Mouse (Mus musculus): ENCODE results near the gene Stac3. TPM values are rescaled to one million over a fixed set of nuclear protein-coding genes. Genes with fewer than 3 reads are reported as not detected.

The Stac3 gene
- total RNA-seq, 1 experiment from 2014 or later = 4.9 TPM

Other genes starting within 250 kb of the Stac3 start
- gene Kif5a, start 238.3 kb upstream of the Stac3 start, total RNA-seq (2021) = 8.6 and 13.1 TPM in 2 replicates
- 159 and 197 TPM in 2 replicates for gene Dctn2, start 235.3 kb upstream of the Stac3 start, total RNA-seq (2021)
- gene Mbd6, start 212.7 kb upstream of the Stac3 start, total RNA-seq (2021) = 73.2 and 73.3 TPM in 2 replicates
- gene Mars, start 189.9 kb upstream of the Stac3 start, total RNA-seq (2021) = 110 and 135 TPM in 2 replicates
- 1.1 and 1.6 TPM in 2 replicates for gene Arhgap9, start 179.7 kb upstream of the Stac3 start, total RNA-seq (2021)
- gene Gli1, start 159.7 kb upstream of the Stac3 start, total RNA-seq (2021) = 2.6 and 4.8 TPM in 2 replicates
- not detected in 2 replicates for gene Inhbe, start 147.3 kb upstream of the Stac3 start, total RNA-seq (2021)
- gene Inhbc, start 131.3 kb upstream of the Stac3 start, total RNA-seq (2021) = 0.67 TPM in 1 of 2 replicates, not detected in the other
- gene R3hdm2, start 121.4 kb upstream of the Stac3 start, total RNA-seq (2021) = 122 and 149 TPM in 2 replicates
- gene Ndufa4l2, start 13.3 kb downstream of the Stac3 start, total RNA-seq (2021) = 43.2 and 50.0 TPM in 2 replicates
- 56.3 and 61.1 TPM in 2 replicates for gene Shmt2, start 20.8 kb downstream of the Stac3 start, total RNA-seq (2021)
- 8.3 and 10.0 TPM in 2 replicates for gene Nxph4, start 32.9 kb downstream of the Stac3 start, total RNA-seq (2021)
- 196 and 254 TPM in 2 replicates for gene Lrp1, start 119.5 kb downstream of the Stac3 start, total RNA-seq (2021)
- gene Stat6, start 141.3 kb downstream of the Stac3 start, total RNA-seq (2021) = 117 and 121 TPM in 2 replicates
- 9.6 and 13.7 TPM in 2 replicates for gene Nemp1, start 165.2 kb downstream of the Stac3 start, total RNA-seq (2021)
- 19.0 and 21.7 TPM in 2 replicates for gene Nab2, start 166.9 kb downstream of the Stac3 start, total RNA-seq (2021)
- 0.33 and 1.1 TPM in 2 replicates for gene Myo1a, start 203.5 kb downstream of the Stac3 start, total RNA-seq (2021)
- gene Tac2, start 222.8 kb downstream of the Stac3 start, total RNA-seq (2021) = not detected in 2 replicates
- 12.3 and 13.5 TPM in 2 replicates for gene Zbtb39, start 237.9 kb downstream of the Stac3 start, total RNA-seq (2021)

Measured in adrenal gland, postnatal 25 days (tissue).